Mouse (Mus musculus) neural tube, embryonic 12.5 days (tissue): ENCODE data around the gene Epo. TPM values are rescaled to one million over a fixed set of nuclear protein-coding genes. Genes with fewer than 3 reads are reported as not detected.

ENCODE experiments used
- ATAC-seq: fragments of 200-750 bp; cut with Nextera tagmentation; 2 replicates; pipeline ENCODE4 v1.8.0; 2017; ENCODE audit warnings: low read depth, mild to moderate bottlenecking, moderate TSS enrichment, moderate library complexity; ENCODE audit not compliant: low FRiP score
- H3K27ac ChIP-seq: fragments of 300-500 bp; sonication (generic); 2 replicates; pipeline ENCODE4 v1.5.1; 2016
- H3K27me3 ChIP-seq: fragments of 300-500 bp; sonication (generic); replicated peaks from 2 replicates; pipeline ENCODE4 v1.6.1; 2016; ENCODE audit warnings: mild to moderate bottlenecking
- H3K36me3 ChIP-seq: fragments of 300-500 bp; sonication (generic); 2 replicates; pipeline ENCODE4 v1.6.1; 2016; ENCODE audit warnings: mild to moderate bottlenecking
- H3K4me1 ChIP-seq: fragments of 300-500 bp; sonication (generic); 2 replicates; pipeline ENCODE4 v1.6.1; 2016
- H3K4me2 ChIP-seq: fragments of 300-500 bp; sonication (generic); replicated peaks from 2 replicates; pipeline ENCODE4 v1.6.1; 2016; ENCODE audit warnings: mild to moderate bottlenecking
- H3K4me3 ChIP-seq: fragments of 300-500 bp; sonication (generic); 2 replicates; pipeline ENCODE4 v1.5.1; 2016
- H3K9ac ChIP-seq: fragments of 300-500 bp; sonication (generic); 2 replicates; pipeline ENCODE4 v1.6.1; 2016; ENCODE audit warnings: mild to moderate bottlenecking
- H3K9me3 ChIP-seq: fragments of 300-500 bp; sonication (generic); 2 replicates; pipeline ENCODE4 v1.6.1; 2016; ENCODE audit warnings: mild to moderate bottlenecking
- WGBS: fragments of 180-500 bp; shearing (Covaris S2); methylation state at CpG from one replicate; pipeline ENCODE4 v1.1.7; 2016; 5-methylcytosine and 5-hydroxymethylcytosine counted together
- microRNA-seq: library from miRNA; unstranded; fragments of <30 nt; microRNA quantifications from one replicate; pipeline ENCODE4, GENCODE M21; 2017
- polyA plus RNA-seq: library from polyadenylated mRNA; unstranded; fragments of >200 nt; fragmentation: Nextera tagmentation; extraction: Ambion mirVana; gene quantifications from 2 replicates; pipeline ENCODE4 v1.2.1, GENCODE M21; 2016

Gene Epo
- polyA plus RNA-seq, 1 experiment from 2014 or later = not detected

- Histone ChIP-seq H3K4me2 (no peak overlapping the region), H3K27me3 (no peaks in the 10 kb centered on the region), H3K27ac (no peak overlapping the region), H3K36me3 (no peaks in the 10 kb centered on the region), H3K4me1 (no peaks in the 10 kb centered on the region), H3K9me3 (no peaks in the 10 kb centered on the region), H3K4me3 (no peak overlapping the region), H3K9ac (no peak overlapping the region)
- WGBS = 52% methylated on average over 6 of the region's 6 CpGs
- ATAC-seq = no peak
Observed at GRCm38 (mm10) chr5:137433889-137434288, 99.2 kb downstream of the Epo start.

Small RNA genes lying within 50 kb of the gene (microRNA-seq; reads per million reads assigned to microRNA genes)
- gene Mir6418 = not detected

Other genes with a start within 250 kb of the Epo start
- gene Ache, start 245.7 kb downstream of the Epo start, polyA plus RNA-seq = 20.6 and 23.5 TPM in 2 replicates
- 11.4 and 11.6 TPM in 2 replicates for gene Ufsp1, start 238.6 kb downstream of the Epo start, polyA plus RNA-seq
- 155 and 167 TPM in 2 replicates for gene Srrt, start 225.6 kb downstream of the Epo start, polyA plus RNA-seq
- gene Trip6, start 218.8 kb downstream of the Epo start, polyA plus RNA-seq = 31.7 and 36.2 TPM in 2 replicates
- 24.4 and 25.1 TPM in 2 replicates for gene Slc12a9, start 199.6 kb downstream of the Epo start, polyA plus RNA-seq
- 25.6 and 28.1 TPM in 2 replicates for gene Ephb4, start 183.1 kb downstream of the Epo start, polyA plus RNA-seq
- gene Zan, start 56.2 kb downstream of the Epo start, polyA plus RNA-seq = 0.04 and 0.09 TPM in 2 replicates
- 65.4 and 71.0 TPM in 2 replicates for gene Pop7, start 30.7 kb downstream of the Epo start, polyA plus RNA-seq
- 17.6 and 19.4 TPM in 2 replicates for gene Gigyf1, start 14.7 kb downstream of the Epo start, polyA plus RNA-seq
- gene Gnb2, start 268 bp upstream of the Epo start, polyA plus RNA-seq = 468 and 494 TPM in 2 replicates
- 109 and 118 TPM in 2 replicates for gene Actl6b, start 20.3 kb upstream of the Epo start, polyA plus RNA-seq
- gene Tfr2, start 36.6 kb upstream of the Epo start, polyA plus RNA-seq = 1.8 TPM in 2 replicates
- 36.8 and 42.1 TPM in 2 replicates for gene Mospd3, start 67.8 kb upstream of the Epo start, polyA plus RNA-seq
- gene Pcolce, start 80.5 kb upstream of the Epo start, polyA plus RNA-seq = 51.8 and 52.0 TPM in 2 replicates
- gene Fbxo24, start 95.8 kb upstream of the Epo start, polyA plus RNA-seq = 0.11 and 0.39 TPM in 2 replicates
- gene Lrch4, start 95.9 kb upstream of the Epo start, polyA plus RNA-seq = 29.4 and 32.5 TPM in 2 replicates
- gene Gm20605, start 95.9 kb upstream of the Epo start, polyA plus RNA-seq = 8.9 and 9.4 TPM in 2 replicates
- gene Sap25, start 108.1 kb upstream of the Epo start, polyA plus RNA-seq = 7.6 and 9.5 TPM in 2 replicates
- 0.19 and 0.29 TPM in 2 replicates for gene Irs3, start 112.5 kb upstream of the Epo start, polyA plus RNA-seq
- gene Agfg2, start 151.5 kb upstream of the Epo start, polyA plus RNA-seq = 20.8 and 22.2 TPM in 2 replicates
- 16.4 and 21.8 TPM in 2 replicates for gene Nyap1, start 208.4 kb upstream of the Epo start, polyA plus RNA-seq
- 68.4 and 68.7 TPM in 2 replicates for gene Tsc22d4, start 212.5 kb upstream of the Epo start, polyA plus RNA-seq
- 61.5 TPM in 2 replicates for gene Ppp1r35, start 245.6 kb upstream of the Epo start, polyA plus RNA-seq